Mouse (Mus musculus) Muller cell, postnatal 12 days (primary cell): Measurements from ENCODE around the gene Nav3.
"Not testable (repeated sequence)": the region's sequence is repeated elsewhere in the genome, so short reads cannot be mapped to it uniquely, and the experiment has no call there.

ENCODE experiments used
- DNase-seq: peaks from one replicate; pipeline ENCODE4 v3.0.0-alpha.2; 2015; ENCODE audit errors: inconsistent ontology term

The Nav3 gene

DNA sequence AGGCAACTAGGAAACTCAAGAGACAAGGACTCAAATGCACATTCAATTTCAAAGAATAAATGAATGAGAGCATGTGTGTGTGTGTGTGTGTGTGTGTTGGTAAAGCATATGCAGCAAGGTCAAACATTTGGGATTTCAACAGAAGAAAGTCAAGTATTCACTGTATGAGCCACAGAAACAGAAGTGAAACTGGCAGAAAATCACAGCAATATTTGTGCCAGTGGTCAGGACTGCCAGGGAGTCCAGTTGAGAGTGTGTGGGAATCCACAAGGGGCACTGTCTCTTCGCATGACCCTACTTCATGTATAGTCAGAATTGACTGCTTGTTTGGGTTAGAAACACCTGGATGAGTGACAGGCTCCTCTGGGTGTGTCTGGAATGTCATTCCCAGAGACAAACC, 370.1 kb downstream of the Nav3 start:
- DNase-seq, result no peak

DNA sequence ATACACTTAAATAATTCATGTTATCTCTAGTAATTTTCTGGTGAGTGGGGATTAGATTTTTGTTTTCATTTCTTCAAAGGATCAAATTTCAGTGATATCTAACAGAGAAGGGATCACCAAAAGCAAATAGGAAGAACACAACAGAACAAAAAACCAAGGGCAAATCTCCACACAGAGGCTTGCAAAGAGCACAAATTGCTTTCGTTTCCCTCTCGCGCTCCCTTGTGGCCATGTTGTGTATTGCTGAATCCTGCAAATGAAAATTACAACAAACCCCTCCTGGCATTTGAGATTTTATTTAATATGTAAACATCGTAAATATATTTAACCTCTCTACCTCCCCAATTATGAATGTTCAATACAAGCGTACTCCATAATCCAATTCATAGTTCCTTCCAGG, 370.8 kb downstream of the Nav3 start:
- peak; percentile 27 for DNase-seq

DNA sequence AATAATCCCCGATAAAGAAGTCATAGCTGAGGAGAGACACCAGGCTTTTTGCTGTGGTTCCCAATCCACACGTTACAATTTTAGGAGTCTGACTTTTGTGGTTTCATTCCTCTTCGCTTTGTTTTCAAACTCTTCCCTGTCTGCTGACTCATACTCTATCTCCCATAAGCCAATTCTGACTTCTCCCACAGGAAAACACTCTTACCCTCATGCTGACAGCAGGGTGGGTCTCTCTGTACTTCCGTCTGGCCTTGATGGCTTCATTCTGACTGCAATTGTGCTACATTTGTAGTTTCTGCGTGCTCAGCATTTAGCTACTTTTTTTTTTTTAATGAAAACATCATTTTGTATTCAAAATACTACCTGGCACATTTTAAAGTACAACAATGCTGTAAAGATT, 379.4 kb downstream of the Nav3 start:
- no peak for DNase-seq

DNA sequence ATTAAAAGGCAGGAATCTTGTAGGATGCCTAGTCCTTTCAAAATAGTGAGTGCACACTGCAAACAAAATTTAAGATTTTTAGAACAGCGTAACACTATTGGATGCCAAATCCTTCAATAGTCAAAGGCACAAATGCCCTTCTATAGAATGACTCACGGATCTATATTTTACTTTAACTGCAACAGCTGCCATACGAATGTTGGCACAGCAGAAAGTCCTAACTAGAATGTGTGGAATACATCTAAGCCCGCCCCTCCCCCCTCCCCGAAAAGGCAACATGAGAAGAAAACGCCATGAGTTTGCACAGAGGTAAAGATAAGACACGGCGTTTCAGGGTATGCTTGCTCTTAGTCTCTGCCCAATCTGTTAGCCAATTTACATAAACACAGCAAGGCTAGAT, 383.6 kb downstream of the Nav3 start:
- no peak for DNase-seq

DNA sequence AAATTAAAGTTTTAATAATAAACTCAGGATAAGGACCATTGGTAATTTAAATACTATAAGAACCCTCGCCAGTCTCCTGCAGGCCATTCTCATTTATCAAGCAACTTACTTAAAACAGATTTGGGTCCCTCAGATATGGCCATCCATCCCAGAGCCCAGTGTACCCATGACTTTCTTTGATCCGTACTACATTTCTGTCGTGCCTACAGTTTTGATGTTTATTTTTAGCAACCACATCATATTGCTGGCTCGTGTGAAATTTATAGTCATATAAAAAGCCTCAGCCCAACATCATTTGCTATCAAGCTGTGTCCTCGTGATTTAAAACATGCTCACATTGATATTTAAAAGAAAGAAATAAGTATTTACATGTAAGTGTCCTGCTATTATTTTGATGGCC, 394.8 kb downstream of the Nav3 start:
- no peak for DNase-seq

DNA sequence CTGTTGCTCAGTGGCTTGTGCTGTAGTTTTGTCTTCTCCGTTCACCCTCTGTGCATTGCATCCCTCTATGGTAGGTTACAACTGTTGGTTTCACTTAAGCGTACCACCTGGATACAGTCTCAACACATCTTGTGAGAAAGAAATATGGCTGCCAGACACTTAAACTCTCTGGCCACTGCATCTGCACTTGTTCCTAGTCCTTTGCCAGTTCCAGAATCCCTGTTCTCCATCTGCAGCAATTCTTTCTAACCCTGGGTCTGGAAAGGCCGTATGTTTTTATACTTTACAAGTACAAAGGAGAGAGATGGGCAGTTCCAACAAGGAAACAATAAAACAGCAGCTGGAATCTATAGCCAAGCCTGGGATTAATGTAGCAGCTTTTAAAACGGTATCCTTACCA, 418.5 kb downstream of the Nav3 start:
- DNase-seq, result no peak

DNA sequence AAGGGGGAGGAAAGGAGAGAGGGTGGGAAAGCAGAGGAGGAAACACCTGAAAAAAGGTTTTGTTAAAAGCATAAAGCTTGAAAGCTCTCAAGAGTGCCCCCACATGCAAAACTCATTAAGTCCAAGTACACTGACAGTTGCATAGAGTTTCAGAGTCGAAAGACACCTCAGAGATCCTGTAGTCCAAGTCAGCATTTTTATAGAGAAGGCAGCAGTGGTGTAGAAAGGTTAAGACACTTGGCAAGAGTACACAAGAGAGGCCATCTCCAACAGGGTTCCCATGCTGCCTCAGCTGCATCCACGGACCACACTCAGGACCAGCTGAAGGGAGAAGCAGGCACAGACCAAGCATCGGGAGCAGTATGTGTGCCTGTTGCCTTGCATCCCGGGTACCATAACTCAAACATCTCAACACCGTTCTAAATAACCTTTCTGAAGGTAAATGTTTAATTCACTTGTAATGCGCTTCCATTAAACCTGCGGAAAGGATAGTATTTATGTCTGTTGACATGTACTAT, 421.4 kb downstream of the Nav3 start:
- DNase-seq, result no peak

DNA sequence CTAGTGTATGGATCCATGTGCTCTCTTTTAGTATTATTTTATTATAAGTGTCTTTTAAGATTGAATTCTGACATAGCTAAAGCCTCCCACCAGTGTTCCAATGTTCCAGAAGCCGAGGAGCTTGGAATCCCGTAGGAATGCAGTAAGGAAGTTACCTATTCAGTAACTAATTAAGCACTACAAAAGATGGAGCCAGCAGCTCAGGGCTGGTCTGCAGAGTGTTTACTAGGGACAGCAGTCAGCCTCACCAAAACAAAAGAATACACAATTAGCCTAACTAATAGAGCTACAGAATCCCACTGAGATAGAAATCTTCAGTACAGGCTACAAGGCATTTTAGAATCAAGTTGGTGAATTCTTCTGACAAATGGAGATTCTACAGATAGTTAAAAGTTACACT, 431.1 kb downstream of the Nav3 start:
- not testable (repeated sequence) for DNase-seq

DNA sequence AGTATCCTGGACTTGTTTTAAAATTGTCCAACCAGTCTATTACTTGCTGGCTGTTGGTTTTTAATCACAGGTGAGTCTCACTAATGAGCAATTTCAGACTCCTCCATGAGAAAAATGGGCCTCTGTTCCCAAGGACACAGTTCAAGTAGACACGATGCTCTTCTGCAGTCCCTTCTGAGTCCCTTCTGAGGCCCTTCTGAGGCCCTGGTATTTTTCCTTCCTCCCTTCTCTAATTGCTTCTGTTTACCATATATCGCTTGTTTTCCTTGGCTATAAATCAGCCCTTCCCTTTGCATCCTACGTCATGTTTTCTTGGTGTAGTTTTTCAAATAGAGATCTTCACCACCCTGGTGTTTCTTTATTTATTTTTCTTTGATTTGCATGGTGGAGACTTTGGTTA, 433.9 kb downstream of the Nav3 start:
- no peak for DNase-seq

DNA sequence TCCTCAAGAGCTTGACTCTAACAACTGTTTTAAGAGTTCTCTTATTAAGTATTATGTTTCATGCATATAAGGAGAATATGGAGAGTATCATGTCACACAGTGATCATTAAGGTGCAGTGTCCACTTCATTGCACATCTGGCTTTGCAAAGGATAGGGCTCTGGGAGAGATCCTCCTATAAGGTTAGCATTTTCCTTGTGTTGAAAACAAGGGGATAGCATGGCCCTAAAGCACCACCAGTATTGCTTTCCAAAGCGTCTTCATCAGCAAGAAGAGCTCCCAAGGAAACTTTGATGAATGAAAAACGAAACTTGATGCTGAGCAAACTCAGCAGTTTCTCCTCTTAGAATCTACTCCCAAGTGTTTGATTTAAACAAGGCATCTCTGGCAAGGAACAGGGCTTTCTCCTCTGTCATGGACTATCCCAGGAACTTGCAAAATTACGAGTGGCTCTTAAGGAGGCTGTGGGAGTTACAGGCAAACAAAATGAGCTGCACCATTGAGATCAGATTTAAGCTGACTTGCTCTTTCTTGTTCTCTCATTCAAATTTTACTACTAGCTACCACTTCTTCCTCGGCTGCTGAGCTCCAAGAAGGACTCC, 436.6 kb downstream of the Nav3 start:
- DNase-seq, result no peak

DNA sequence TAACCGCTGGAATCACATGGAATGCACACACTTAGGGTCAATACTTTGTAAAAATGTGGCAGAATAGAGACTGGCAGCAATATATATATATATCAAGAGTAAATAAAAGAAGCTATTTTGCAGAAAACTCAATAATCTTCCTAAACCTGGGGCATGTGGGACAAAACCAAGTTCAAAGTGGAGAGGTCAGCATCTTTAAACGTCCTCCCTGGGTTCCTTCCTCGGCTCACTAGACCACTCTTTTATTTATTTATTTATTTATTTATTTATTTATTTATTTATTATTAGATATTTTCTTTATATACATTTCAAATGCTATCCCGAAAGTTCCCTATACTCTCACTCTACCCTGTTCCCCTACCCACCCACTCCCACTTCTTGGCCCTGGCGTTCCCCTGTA, 454.7 kb downstream of the Nav3 start:
- DNase-seq, result not testable (repeated sequence)

DNA sequence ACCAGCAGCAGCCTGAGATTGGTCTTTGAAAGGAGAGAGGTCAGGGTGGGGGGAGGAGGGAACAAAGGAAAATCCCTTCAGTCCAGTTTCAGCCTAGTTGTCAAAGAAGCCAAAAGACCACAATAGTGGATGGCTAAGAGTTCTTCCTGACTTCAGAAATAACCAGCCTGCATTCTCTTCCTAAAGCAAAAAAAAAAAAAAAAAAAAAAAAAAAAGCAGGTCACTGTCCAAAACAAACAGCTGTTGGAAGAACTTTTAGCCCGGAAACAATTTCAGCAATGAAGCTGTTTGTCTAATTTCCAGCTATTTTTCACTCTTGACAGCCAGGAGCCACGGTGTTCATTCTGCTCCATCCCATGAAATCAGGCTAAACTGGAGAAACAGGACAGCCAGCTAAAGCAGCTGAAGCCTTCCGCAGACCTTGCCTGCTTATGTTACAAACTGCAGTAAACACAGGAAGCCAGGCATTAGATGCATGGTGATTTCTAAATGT, 455.2 kb downstream of the Nav3 start:
- peak; percentile 54 for DNase-seq

DNA sequence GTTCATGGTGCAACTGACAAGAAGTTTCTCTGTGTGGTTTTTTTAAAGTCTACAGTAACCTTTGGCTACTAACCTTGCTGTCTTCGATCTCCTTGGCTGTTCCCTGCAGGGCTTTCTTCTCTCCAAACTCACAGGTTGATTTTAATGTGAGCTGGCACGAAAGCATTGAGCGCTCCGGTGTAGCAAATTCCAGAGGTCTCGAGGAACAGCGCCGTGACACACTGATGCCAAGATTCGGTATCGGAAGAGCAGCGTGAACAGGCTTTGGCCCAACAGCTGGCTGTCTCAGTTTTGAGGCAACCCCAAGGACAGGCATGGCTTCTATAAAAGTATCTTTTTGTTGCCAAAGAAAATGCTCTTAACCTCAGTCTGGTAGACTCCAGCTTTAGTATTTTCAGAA, 456.1 kb downstream of the Nav3 start:
- DNase-seq, result peak; percentile 52

DNA sequence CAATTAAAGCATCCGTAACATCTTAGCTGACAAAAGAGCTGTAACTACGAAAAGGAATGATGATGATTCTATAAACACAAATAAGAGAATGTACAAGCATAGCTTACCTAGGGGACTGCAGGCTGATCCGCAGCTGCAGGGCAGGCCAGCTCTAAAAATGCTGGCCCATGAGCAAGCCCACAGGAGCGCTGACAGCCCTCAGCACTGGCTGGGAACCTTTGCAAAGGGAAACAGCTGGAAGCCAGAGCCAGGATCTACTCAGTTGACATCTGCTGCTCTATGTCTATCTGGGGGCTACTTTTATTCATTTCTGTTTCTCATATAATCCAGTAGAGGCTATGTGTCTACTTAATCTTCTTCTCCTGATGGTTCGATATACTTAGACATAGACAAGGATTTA, 461.7 kb downstream of the Nav3 start:
- no peak for DNase-seq

DNA sequence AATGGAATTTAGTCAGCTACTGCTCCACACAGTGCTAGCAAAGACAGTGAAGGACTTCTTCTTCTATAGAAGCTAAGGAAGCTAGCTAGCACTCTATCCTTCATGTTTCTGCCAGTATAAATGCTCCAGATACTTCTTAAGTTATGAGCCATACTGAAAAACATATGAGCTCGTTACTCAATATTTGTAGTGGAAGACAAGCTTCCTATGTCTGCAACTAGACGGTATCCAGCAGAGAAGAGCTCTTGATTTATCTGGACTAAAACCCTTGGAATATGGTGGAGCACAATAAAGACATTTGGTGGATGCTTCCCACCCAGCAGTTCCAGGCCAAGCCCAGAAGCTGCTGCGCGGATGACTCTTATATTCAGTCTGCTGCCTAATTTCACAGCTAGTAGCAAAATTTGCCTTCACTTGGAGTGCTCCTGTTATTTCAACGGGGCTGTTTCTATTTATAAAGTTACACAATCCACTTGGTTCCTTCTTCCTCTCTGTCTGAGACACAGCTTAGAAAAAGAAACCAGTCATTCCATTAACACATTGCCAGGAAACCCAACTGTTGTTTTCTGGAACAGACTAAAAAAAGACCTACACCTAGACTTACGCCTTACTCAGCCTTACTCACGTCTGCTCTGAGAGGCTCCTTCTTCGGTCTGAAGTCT, 470.0 kb downstream of the Nav3 start:
- peak; percentile 5 for DNase-seq

DNA sequence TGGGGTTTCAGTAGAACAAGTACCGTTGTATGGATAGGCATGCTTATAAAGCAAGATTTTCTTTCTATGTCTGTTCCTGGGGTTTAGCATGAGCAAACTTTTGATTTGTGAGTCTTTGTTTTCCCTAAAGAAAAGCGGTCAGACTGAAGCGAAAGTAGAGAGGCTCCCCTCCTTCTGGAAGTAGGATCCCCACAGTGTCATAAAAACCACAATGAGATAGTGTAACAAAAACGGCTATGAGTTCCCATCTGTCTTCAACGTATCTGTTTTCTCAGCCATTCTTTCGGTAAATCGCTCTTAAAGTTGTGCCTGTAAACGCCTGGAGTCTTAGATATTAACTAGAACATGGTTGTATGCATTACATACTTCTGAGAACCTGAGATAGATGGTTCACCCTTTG, 479.7 kb downstream of the Nav3 start:
- DNase-seq, result no peak

DNA sequence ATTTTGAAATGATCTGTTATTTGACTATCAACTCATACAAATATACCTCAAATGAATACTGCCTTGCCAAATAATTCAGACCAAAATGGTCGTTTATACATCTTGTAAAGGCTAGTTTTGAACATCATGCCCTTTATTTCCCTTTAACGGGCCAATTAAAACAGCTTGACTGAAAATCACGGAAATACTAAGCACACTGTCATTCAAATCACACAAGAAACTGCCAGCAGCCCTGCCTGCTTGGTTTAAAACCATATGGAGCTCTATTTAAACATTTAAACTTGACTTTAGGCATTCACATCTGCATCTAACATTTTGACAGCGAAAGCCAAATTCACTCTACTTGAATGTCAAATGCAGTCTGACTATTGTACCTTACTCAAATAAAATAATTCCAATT, 481.8 kb downstream of the Nav3 start:
- DNase-seq, result no peak

DNA sequence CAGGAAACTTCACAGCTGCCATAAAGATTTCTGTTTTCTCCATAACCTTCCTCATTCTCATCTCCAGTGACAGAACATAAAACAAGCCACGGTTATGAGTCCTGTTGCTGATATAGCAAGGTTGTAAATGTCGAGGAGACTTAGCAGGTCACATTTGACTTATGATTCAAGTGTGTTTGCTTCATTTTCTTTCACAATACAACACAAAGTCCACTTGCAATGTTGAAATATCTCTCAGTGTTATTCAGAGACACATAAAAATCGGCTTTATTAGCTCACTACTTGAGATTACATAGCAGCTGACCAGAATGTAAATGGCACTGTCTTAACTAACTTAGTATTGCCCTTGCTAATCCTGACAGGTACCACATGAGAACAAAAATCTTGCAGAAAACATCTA, 482.5 kb downstream of the Nav3 start:
- DNase-seq, result no peak

DNA sequence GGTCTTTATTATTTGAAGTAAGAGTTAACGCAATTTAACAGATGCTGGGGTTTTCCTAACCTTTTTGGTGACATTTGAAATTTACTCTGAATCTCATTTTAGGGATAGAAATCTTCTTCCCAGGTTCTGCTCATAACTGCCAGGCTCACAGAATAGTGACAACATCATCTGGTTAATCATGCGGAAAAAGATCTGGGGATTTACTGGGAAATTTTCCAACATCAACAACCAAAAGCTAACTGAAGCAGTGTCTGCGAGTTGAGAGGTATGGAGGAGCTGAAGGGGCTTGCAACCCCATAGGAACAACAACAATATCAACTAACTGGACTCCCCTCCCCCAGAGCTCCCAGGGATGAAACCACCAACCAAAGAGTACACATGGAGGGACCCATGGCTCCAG, 505.7 kb downstream of the Nav3 start:
- peak; percentile 87 for DNase-seq

DNA sequence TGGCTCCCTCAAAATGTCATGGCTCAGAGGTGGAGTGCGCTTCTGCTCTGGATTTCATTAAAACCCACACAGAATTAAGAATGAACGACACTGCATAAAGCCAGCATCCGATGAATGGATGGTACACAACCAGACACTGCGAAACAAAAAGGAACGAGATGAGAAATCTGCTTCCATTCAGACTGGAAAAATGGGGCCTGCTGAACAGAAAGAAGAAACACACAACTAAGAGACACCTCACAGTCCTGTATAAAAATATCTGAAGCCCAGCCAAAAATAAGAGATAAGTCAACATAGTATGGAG, 526.7 kb downstream of the Nav3 start:
- DNase-seq, result no peak

DNA sequence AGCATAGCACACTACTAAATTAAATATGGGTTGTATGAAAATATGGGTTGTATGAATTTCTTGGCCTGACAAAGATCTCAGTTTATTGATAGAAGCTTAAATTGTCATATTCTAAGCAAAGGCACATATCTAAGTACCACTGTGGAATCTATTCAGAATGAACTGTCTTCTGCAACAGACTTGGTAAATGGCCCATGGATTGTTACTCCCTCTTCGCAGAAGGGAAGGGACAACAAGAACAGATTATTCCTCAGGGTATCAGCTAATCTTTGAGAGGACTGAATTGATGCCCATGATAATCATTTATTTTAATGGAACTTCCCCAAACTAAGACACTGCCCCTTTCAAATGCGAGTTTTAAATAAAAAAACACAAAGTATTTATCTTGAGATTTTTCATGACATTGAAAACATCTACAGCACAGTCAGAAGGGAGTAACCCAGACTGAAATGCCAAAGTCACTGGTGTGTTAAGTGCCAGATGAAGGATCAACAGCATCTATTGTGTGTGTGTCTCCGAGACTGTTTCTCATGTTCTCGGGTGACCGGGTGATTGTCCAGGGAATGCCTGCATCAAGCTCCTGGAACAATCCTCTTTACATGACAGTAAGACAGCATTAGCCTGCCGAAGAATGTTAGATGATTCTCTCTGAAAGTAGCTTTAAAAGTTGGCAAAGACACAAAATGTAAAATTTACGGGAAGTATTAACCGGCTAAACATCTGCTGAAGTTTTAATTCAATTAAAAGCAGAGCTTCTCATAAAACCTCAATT, 527.3 kb downstream of the Nav3 start:
- DNase-seq, result peak; percentile 35

DNA sequence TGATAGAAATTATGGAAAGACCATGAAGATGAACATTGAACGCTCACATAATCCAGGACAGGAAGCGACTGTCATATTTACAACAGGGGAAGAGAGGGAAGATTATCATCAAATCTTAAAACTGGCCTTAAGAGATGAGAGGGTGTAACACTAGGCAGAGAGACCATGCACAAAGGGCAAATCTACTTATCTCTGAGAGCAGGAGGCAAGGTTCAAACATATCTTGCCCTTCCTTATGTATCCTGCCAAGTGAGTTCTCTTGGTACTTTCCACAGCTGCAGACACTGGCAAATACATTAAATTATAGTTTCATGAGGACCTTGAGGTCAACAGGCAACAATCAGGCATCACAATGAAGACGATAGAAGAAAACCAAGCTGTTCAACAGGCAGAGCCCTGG, 529.9 kb downstream of the Nav3 start:
- DNase-seq, result no peak

DNA sequence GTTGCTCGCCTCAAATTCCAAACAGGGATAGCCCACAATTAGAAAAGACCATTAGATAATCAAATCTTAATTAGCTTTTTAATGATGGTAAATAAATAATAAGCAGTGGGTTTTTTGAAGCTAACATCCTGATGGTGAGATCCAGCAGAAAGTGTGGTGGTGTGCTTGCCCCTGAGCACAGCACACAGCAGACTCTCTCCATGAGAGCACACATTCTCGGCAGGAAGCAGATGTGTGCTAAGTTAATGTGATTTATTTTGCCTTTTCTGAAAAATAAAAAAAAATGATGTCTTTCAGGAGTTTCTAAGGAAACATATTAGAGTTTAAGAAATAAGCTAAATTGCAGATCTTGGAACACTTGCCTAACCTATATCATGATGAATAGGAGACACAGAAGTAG, 531.9 kb downstream of the Nav3 start:
- no peak for DNase-seq
